ENCODE assay signal across 1 mouse cellular context in genomic region chr8:123426511-123427509, GRCm38 (mm10).
TF ChIP-seq lines count a peak whose summit lies in the region.

No protein-coding gene starts in this region.

TF ChIP-seq in MEL, 35 proteins besides CTCF, POLR2A, EP300 and RAD21 (continued from another document):
- TF ChIP-seq ZNF384 (IDR thresholded peaks at IDR 0.05; ENCODE audit: low read depth, low read length): no peak
- no peak for TF ChIP-seq MXI1 (IDR thresholded peaks at IDR 0.05; ENCODE audit: low read depth, low read length)
- TF ChIP-seq POLR2AphosphoS2 (IDR thresholded peaks at IDR 0.05; ENCODE audit: low read length): no peak
- no peak for TF ChIP-seq MYC (IDR thresholded peaks at IDR 0.05; ENCODE audit: low read depth, low read length)
- TF ChIP-seq MEF2A (IDR thresholded peaks at IDR 0.05; ENCODE audit: extremely low read depth, insufficient replicate concordance, low read depth, low read length, poor library complexity, severe bottlenecking): no peak
- TF ChIP-seq E2F4 (IDR thresholded peaks at IDR 0.05; ENCODE audit: borderline replicate concordance, low read depth, low read length): no peak
- TF ChIP-seq CHD2 (IDR thresholded peaks at IDR 0.05; ENCODE audit: low read length): no peak
- TF ChIP-seq SMC3 (IDR thresholded peaks at IDR 0.05; ENCODE audit: low read depth, low read length): no peak
- no peak for TF ChIP-seq HCFC1 (IDR thresholded peaks at IDR 0.05; ENCODE audit: low read depth, low read length)
- TF ChIP-seq POLR2AphosphoS5 (IDR thresholded peaks at IDR 0.05; ENCODE audit: borderline replicate concordance, low read depth, low read length): no peak
